Mouse (Mus musculus): ENCODE results near the gene Lpcat3. TPM values are rescaled to one million over a fixed set of nuclear protein-coding genes. Genes with fewer than 3 reads are reported as not detected.
A peak's percentile ranks its signal among the peaks of the same experiment; 100 is the strongest.

The Lpcat3 gene
- polyA plus RNA-seq, 1 experiment from 2014 or later = 32.3 TPM

GRCm38 (mm10) chr6:124745490-124746295 lies 82.9 kb downstream of the Lpcat3 start:
- DNase-seq (ENCODE audit: low spot score, missing footprints) (peak; percentile 99), ATAC-seq (ENCODE audit: low FRiP score) (peak; percentile 83)
- H3K4me2 ChIP-seq = peak overlapping the region; percentile 98
- H3K27ac ChIP-seq (ENCODE audit: low read depth, low read length) = peak overlapping the region; percentile 85
- peak overlapping the region; percentile 57 for H3K4me3 ChIP-seq (ENCODE audit: low read depth, low read length)
- H3K36me3 ChIP-seq (ENCODE audit: control insufficient read depth, insufficient read depth, low read length) = peaks cover 20% of the 10 kb centered on the region
- H3K9ac ChIP-seq (ENCODE audit: low read length) = peak overlapping the region; percentile 86
- no peaks in the 10 kb centered on the region for H3K9me3 ChIP-seq (ENCODE audit: control insufficient read depth, low read length)
- WGBS = under 1% methylated on average over 79 of the region's 85 CpGs
- peaks cover 22% of the 10 kb centered on the region for H3K4me1 ChIP-seq (ENCODE audit: control insufficient read depth, insufficient read depth, low read length)
- H3K27me3 ChIP-seq (ENCODE audit: control insufficient read depth, insufficient read depth, low read length) = no peaks in the 10 kb centered on the region

- 20% methylated on average over 8 of the region's 8 CpGs for WGBS
Measured at GRCm38 (mm10) chr6:124746296-124746605, 83.4 kb downstream of the Lpcat3 start.

GRCm38 (mm10) chr6:124746654-124747632 lies 84.1 kb downstream of the Lpcat3 start:
- no peak overlapping the region for H3K9ac ChIP-seq (ENCODE audit: low read length)
- WGBS = 93% methylated on average over 7 of the region's 7 CpGs
- no peak overlapping the region for H3K4me3 ChIP-seq (ENCODE audit: low read depth, low read length)
- ATAC-seq (ENCODE audit: low FRiP score) = no peak
- no peaks in the 10 kb centered on the region for H3K27me3 ChIP-seq (ENCODE audit: control insufficient read depth, insufficient read depth, low read length)
- H3K9me3 ChIP-seq (ENCODE audit: control insufficient read depth, low read length) = no peaks in the 10 kb centered on the region
- DNase-seq (ENCODE audit: low spot score, missing footprints) = no peak
- peak overlapping the region; percentile 98 for H3K4me2 ChIP-seq
- peaks cover 20% of the 10 kb centered on the region for H3K36me3 ChIP-seq (ENCODE audit: control insufficient read depth, insufficient read depth, low read length)
- peaks cover 17% of the 10 kb centered on the region for H3K4me1 ChIP-seq (ENCODE audit: control insufficient read depth, insufficient read depth, low read length)
- H3K27ac ChIP-seq (ENCODE audit: low read depth, low read length) = no peak overlapping the region

More at GRCm38 (mm10) chr6:124746296-124746605, 83.4 kb downstream of the Lpcat3 start:
- Histone ChIP-seq H3K9ac (ENCODE audit: low read length) (peak overlapping the region; percentile 86), H3K4me1 (ENCODE audit: control insufficient read depth, insufficient read depth, low read length) (peaks cover 22% of the 10 kb centered on the region), H3K27me3 (ENCODE audit: control insufficient read depth, insufficient read depth, low read length) (no peaks in the 10 kb centered on the region), H3K4me2 (peak overlapping the region; percentile 98), H3K4me3 (ENCODE audit: low read depth, low read length) (peak overlapping the region; percentile 57), H3K36me3 (ENCODE audit: control insufficient read depth, insufficient read depth, low read length) (peaks cover 20% of the 10 kb centered on the region), H3K9me3 (ENCODE audit: control insufficient read depth, low read length) (no peaks in the 10 kb centered on the region), H3K27ac (ENCODE audit: low read depth, low read length) (peak overlapping the region; percentile 85)
- DNase-seq (ENCODE audit: low spot score, missing footprints) (no peak), ATAC-seq (ENCODE audit: low FRiP score) (peak; percentile 6; the same call in 1 of the 2 replicates)

GRCm38 (mm10) chr6:124750405-124750804 lies 87.6 kb downstream of the Lpcat3 start:
- 84% methylated on average over 8 of the region's 8 CpGs for WGBS
- Histone ChIP-seq H3K27ac (ENCODE audit: low read depth, low read length) (no peak overlapping the region), H3K9ac (ENCODE audit: low read length) (no peak overlapping the region), H3K4me3 (ENCODE audit: low read depth, low read length) (no peak overlapping the region), H3K36me3 (ENCODE audit: control insufficient read depth, insufficient read depth, low read length) (peaks cover 12% of the 10 kb centered on the region), H3K4me1 (ENCODE audit: control insufficient read depth, insufficient read depth, low read length) (peaks cover 22% of the 10 kb centered on the region), H3K27me3 (ENCODE audit: control insufficient read depth, insufficient read depth, low read length) (no peaks in the 10 kb centered on the region), H3K9me3 (ENCODE audit: control insufficient read depth, low read length) (no peaks in the 10 kb centered on the region), H3K4me2 (no peak overlapping the region)
- DNase-seq (ENCODE audit: low spot score, missing footprints) = no peak
- ATAC-seq (ENCODE audit: low FRiP score) = no peak

GRCm38 (mm10) chr6:124753861-124754260 lies 91.0 kb downstream of the Lpcat3 start:
- Histone ChIP-seq H3K27me3 (ENCODE audit: control insufficient read depth, insufficient read depth, low read length) (no peaks in the 10 kb centered on the region), H3K9me3 (ENCODE audit: control insufficient read depth, low read length) (no peaks in the 10 kb centered on the region), H3K4me2 (no peak overlapping the region), H3K4me1 (ENCODE audit: control insufficient read depth, insufficient read depth, low read length) (peaks cover 31% of the 10 kb centered on the region), H3K36me3 (ENCODE audit: control insufficient read depth, insufficient read depth, low read length) (0 out of 2 replicates have a peak, but pooled peaks cover 4% of the 10 kb centered on the region), H3K9ac (ENCODE audit: low read length) (no peak overlapping the region), H3K27ac (ENCODE audit: low read depth, low read length) (no peak overlapping the region), H3K4me3 (ENCODE audit: low read depth, low read length) (no peak overlapping the region)
- 90% methylated on average over 2 of the region's 2 CpGs for WGBS
- DNase-seq (ENCODE audit: low spot score, missing footprints) (no peak), ATAC-seq (ENCODE audit: low FRiP score) (no peak)

MicroRNA genes within 50 kb of the gene (microRNA counts, 519-probe panel; counts per million panel counts)
- microRNA mmu-miR-141 (not detected), microRNA mmu-miR-200c (not detected)

Small RNA genes within 50 kb of the gene (microRNA-seq; reads per million reads assigned to microRNA genes)
- gene Mir141 (36.6 reads per million, percentile 42 among the genes with 10 or more reads in this experiment), gene Mir200c (300 reads per million, percentile 67 among the genes with 10 or more reads in this experiment)

Other genes starting within 250 kb of the Lpcat3 start
- 36.4 and 39.6 TPM in 2 replicates for gene Pex5, start 248.0 kb upstream of the Lpcat3 start, polyA plus RNA-seq (2014; fragmentation: Nextera tagmentation; extraction: Ambion mirVana)
- 10.3 and 10.5 TPM in 2 replicates for gene Clstn3, start 198.2 kb upstream of the Lpcat3 start, polyA plus RNA-seq (2014; fragmentation: Nextera tagmentation; extraction: Ambion mirVana)
- 0.23 and 0.28 TPM in 2 replicates for gene C1rl, start 169.9 kb upstream of the Lpcat3 start, polyA plus RNA-seq (2014; fragmentation: Nextera tagmentation; extraction: Ambion mirVana)
- 0.14 TPM in 1 of 2 replicates, not detected in the other for gene C1ra, start 150.6 kb upstream of the Lpcat3 start, polyA plus RNA-seq (2014; fragmentation: Nextera tagmentation; extraction: Ambion mirVana)
- 0.25 and 0.44 TPM in 2 replicates for gene C1s1, start 120.7 kb upstream of the Lpcat3 start, polyA plus RNA-seq (2014; fragmentation: Nextera tagmentation; extraction: Ambion mirVana)
- not detected in 2 replicates for gene C1rb, start 92.7 kb upstream of the Lpcat3 start, polyA plus RNA-seq (2014; fragmentation: Nextera tagmentation; extraction: Ambion mirVana)
- gene C1s2, start 26.9 kb upstream of the Lpcat3 start, polyA plus RNA-seq (2014; fragmentation: Nextera tagmentation; extraction: Ambion mirVana) = not detected in 2 replicates
- 215 and 219 TPM in 2 replicates for gene Emg1, start 49.2 kb downstream of the Lpcat3 start, polyA plus RNA-seq (2014; fragmentation: Nextera tagmentation; extraction: Ambion mirVana)
- gene Phb2, start 49.3 kb downstream of the Lpcat3 start, polyA plus RNA-seq (2014; fragmentation: Nextera tagmentation; extraction: Ambion mirVana) = 343 and 353 TPM in 2 replicates
- gene Ptpn6, start 75.7 kb downstream of the Lpcat3 start, polyA plus RNA-seq (2014; fragmentation: Nextera tagmentation; extraction: Ambion mirVana) = 5.1 and 6.3 TPM in 2 replicates
- 532 and 550 TPM in 2 replicates for gene Grcc10, start 78.3 kb downstream of the Lpcat3 start, polyA plus RNA-seq (2014; fragmentation: Nextera tagmentation; extraction: Ambion mirVana)
- gene Gm45234, start 93.0 kb downstream of the Lpcat3 start, polyA plus RNA-seq (2014; fragmentation: Nextera tagmentation; extraction: Ambion mirVana) = not detected in 2 replicates
- gene Atn1, start 93.5 kb downstream of the Lpcat3 start, polyA plus RNA-seq (2014; fragmentation: Nextera tagmentation; extraction: Ambion mirVana) = 8.2 and 8.4 TPM in 2 replicates
- 4.5 and 6.6 TPM in 2 replicates for gene Eno2, start 106.6 kb downstream of the Lpcat3 start, polyA plus RNA-seq (2014; fragmentation: Nextera tagmentation; extraction: Ambion mirVana)
- gene Lrrc23, start 116.7 kb downstream of the Lpcat3 start, polyA plus RNA-seq (2014; fragmentation: Nextera tagmentation; extraction: Ambion mirVana) = 1.1 and 1.8 TPM in 2 replicates
- 3.7 and 4.8 TPM in 2 replicates for gene Spsb2, start 145.6 kb downstream of the Lpcat3 start, polyA plus RNA-seq (2014; fragmentation: Nextera tagmentation; extraction: Ambion mirVana)
- 619 and 639 TPM in 2 replicates for gene Tpi1, start 151.3 kb downstream of the Lpcat3 start, polyA plus RNA-seq (2014; fragmentation: Nextera tagmentation; extraction: Ambion mirVana)
- 139 and 143 TPM in 2 replicates for gene Usp5, start 166.5 kb downstream of the Lpcat3 start, polyA plus RNA-seq (2014; fragmentation: Nextera tagmentation; extraction: Ambion mirVana)
- gene Cdca3, start 166.5 kb downstream of the Lpcat3 start, polyA plus RNA-seq (2014; fragmentation: Nextera tagmentation; extraction: Ambion mirVana) = 225 and 244 TPM in 2 replicates
- 3.8 TPM in 2 replicates for gene Gnb3, start 177.2 kb downstream of the Lpcat3 start, polyA plus RNA-seq (2014; fragmentation: Nextera tagmentation; extraction: Ambion mirVana)
- 7.8 and 7.9 TPM in 2 replicates for gene P3h3, start 194.7 kb downstream of the Lpcat3 start, polyA plus RNA-seq (2014; fragmentation: Nextera tagmentation; extraction: Ambion mirVana)
- gene Gpr162, start 201.0 kb downstream of the Lpcat3 start, polyA plus RNA-seq (2014; fragmentation: Nextera tagmentation; extraction: Ambion mirVana) = 1.6 and 2.1 TPM in 2 replicates
- not detected in 2 replicates for gene Cd4, start 225.2 kb downstream of the Lpcat3 start, polyA plus RNA-seq (2014; fragmentation: Nextera tagmentation; extraction: Ambion mirVana)
- gene Lag3, start 248.7 kb downstream of the Lpcat3 start, polyA plus RNA-seq (2014; fragmentation: Nextera tagmentation; extraction: Ambion mirVana) = 0.88 and 2.4 TPM in 2 replicates

Measured in midbrain, embryonic 11.5 days (tissue).